Mouse (Mus musculus) thymus, postnatal 0 days (tissue): Measurements from ENCODE around the gene Sipa1l1. TPM values are rescaled to one million over a fixed set of nuclear protein-coding genes. Genes with fewer than 3 reads are reported as not detected.
"Not testable (repeated sequence)": the region's sequence is repeated elsewhere in the genome, so short reads cannot be mapped to it uniquely, and the experiment has no call there.

Experiments
- DNase-seq: peaks from one replicate; pipeline ENCODE4 v3.0.0-alpha.2; 2015; ENCODE audit warnings: low spot score
- polyA plus RNA-seq: library from polyadenylated mRNA; unstranded; fragments of >200 nt; fragmentation: Nextera tagmentation; extraction: Ambion mirVana; gene quantifications from 2 replicates; pipeline ENCODE4 v1.2.1, GENCODE M21; 2015

The Sipa1l1 gene
- polyA plus RNA-seq, 1 experiment from 2014 or later, result 18.6 TPM

- DNase-seq, result no peak
Measured at GRCm38 (mm10) chr12:82175709-82176108, 6.6 kb downstream of the Sipa1l1 start.

GRCm38 (mm10) chr12:82178636-82179035, 9.5 kb downstream of the Sipa1l1 start:
- DNase-seq, result no peak

- DNase-seq, result no peak
Measured at GRCm38 (mm10) chr12:82179626-82180025, 10.5 kb downstream of the Sipa1l1 start.

GRCm38 (mm10) chr12:82186156-82186555, 17.0 kb downstream of the Sipa1l1 start:
- not testable (repeated sequence) for DNase-seq

- DNase-seq, result no peak
Measured at GRCm38 (mm10) chr12:82186740-82187139, 17.6 kb downstream of the Sipa1l1 start.

GRCm38 (mm10) chr12:82187178-82187839, 18.2 kb downstream of the Sipa1l1 start:
- peak; percentile 52 for DNase-seq

- DNase-seq, result no peak
Measured at GRCm38 (mm10) chr12:82188321-82189075, 19.4 kb downstream of the Sipa1l1 start.

GRCm38 (mm10) chr12:82189076-82189675, 20.1 kb downstream of the Sipa1l1 start:
- DNase-seq, result no peak

- peak; percentile 46 for DNase-seq
Measured at GRCm38 (mm10) chr12:82189715-82190581, 20.8 kb downstream of the Sipa1l1 start.

GRCm38 (mm10) chr12:82190582-82190965, 21.5 kb downstream of the Sipa1l1 start:
- no peak for DNase-seq

GRCm38 (mm10) chr12:82191686-82192085, 22.6 kb downstream of the Sipa1l1 start:
- DNase-seq, result no peak

GRCm38 (mm10) chr12:82192641-82193054, 23.5 kb downstream of the Sipa1l1 start:
- DNase-seq, result no peak

- no peak for DNase-seq
Measured at GRCm38 (mm10) chr12:82193476-82193875, 24.4 kb downstream of the Sipa1l1 start.

- no peak for DNase-seq
Measured at GRCm38 (mm10) chr12:82194919-82195318, 25.8 kb downstream of the Sipa1l1 start.

- no peak for DNase-seq
Measured at GRCm38 (mm10) chr12:82196213-82196612, 27.1 kb downstream of the Sipa1l1 start.

- DNase-seq, result no peak
Measured at GRCm38 (mm10) chr12:82196615-82197146, 27.6 kb downstream of the Sipa1l1 start.

- no peak for DNase-seq
Measured at GRCm38 (mm10) chr12:82197207-82197606, 28.1 kb downstream of the Sipa1l1 start.

- DNase-seq, result no peak
Measured at GRCm38 (mm10) chr12:82199286-82199685, 30.2 kb downstream of the Sipa1l1 start.

- no peak for DNase-seq
Measured at GRCm38 (mm10) chr12:82204106-82204505, 35.0 kb downstream of the Sipa1l1 start.

GRCm38 (mm10) chr12:82206857-82207647, 37.9 kb downstream of the Sipa1l1 start:
- no peak for DNase-seq
